Mouse (Mus musculus): ENCODE measurements around the gene Ucp3.

- TF ChIP-seq CTCF (IDR thresholded peaks at IDR 0.05; ENCODE audit: borderline replicate concordance, insufficient read depth, low read depth, low read length): no peak
- no peak for TF ChIP-seq POLR2A (IDR thresholded peaks at IDR 0.05; ENCODE audit: borderline replicate concordance, insufficient read depth, low read length)
Observed at GRCm38 (mm10) chr7:100458153-100458552, 14.6 kb upstream of the Ucp3 start.

Data from cerebellum, adult 2 months (tissue).